Mouse (Mus musculus): ENCODE measurements around the gene Hmgb4. TPM values are rescaled to one million over a fixed set of nuclear protein-coding genes. Genes with fewer than 3 reads are reported as not detected.
A peak's percentile ranks its signal among the peaks of the same experiment; 100 is the strongest.

Hmgb4 gene
- total and polyA plus RNA-seq, 3 experiments = not detected

DNA sequence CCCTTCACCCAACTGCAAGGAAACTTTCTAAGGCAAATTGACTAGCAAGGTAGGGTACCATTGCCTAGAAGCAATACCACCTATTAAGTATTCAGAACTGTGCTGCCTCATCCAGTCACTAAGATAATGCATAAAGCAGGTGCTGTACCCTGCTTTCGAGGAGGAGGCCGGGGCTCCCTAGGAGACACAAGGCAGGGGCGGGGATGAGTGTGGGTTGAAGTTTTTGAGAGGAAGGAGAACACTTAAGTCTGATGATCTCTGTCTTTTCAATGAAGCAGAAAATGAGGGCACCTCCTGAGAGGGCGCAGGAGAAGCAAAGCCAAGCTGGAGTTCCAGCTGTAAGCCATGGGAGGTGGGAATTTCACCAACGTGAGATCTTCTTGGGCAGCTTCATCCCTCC, 1.5 kb downstream of the Hmgb4 start:
- no peak overlapping the region for H3K4me2 ChIP-seq (ENCODE audit: insufficient read depth, low read depth, poor library complexity, severe bottlenecking)
- in situ Hi-C loops (cut with MboI; ENCODE audit: low pct_ligation_motif_present, low pct_unique_long_range_greater_than_20kb, low sequenced_read_pairs) (no loop called here), dilution Hi-C loops (cut with MboI; ENCODE audit: extremely low pct_ligation_motif_present, extremely low pct_unique_long_range_greater_than_20kb, low sequenced_read_pairs) (no loop called here)
- H3K27ac ChIP-seq (ENCODE audit: insufficient read depth, low read depth) = no peak overlapping the region
- H3K27me3 ChIP-seq (replicated peaks) = no peaks in the 10 kb centered on the region
- no peak overlapping the region for H3K4me3 ChIP-seq (replicated peaks in 1 of 3; ENCODE audit: low read depth in 2 of 3, low read length in 2 of 3, poor library complexity in 1 of 3)
- TF ChIP-seq USF1 (IDR thresholded peaks at IDR 0.05; ENCODE audit: low read depth, low read length) = no peak
- TF ChIP-seq MYC (IDR thresholded peaks at IDR 0.05; ENCODE audit: low read depth, low read length) = no peak
- TF ChIP-seq IRF4 (IDR thresholded peaks at IDR 0.05; ENCODE audit: low read depth, low read length) = no peak
- TF ChIP-seq MAZ (IDR thresholded peaks at IDR 0.05; ENCODE audit: low read depth, low read length) = no peak
- TF ChIP-seq SMC3 (IDR thresholded peaks at IDR 0.05; ENCODE audit: low read depth, low read length) = no peak
- TF ChIP-seq JUN (IDR thresholded peaks at IDR 0.05; ENCODE audit: insufficient read depth, low read depth, low read length) = no peak
- no peak for TF ChIP-seq TBP (conservative IDR thresholded peaks at IDR 0.05; ENCODE audit: low read depth, low read length)
- no peak for TF ChIP-seq RAD21 (IDR thresholded peaks at IDR 0.05; ENCODE audit: low read depth, low read length)
- no peak for TF ChIP-seq ETS1 (conservative IDR thresholded peaks at IDR 0.05; ENCODE audit: low read depth, low read length)
- no peak for TF ChIP-seq RCOR1 (conservative IDR thresholded peaks at IDR 0.05; ENCODE audit: low read depth, low read length)
- TF ChIP-seq POLR2AphosphoS2 (IDR thresholded peaks at IDR 0.05; ENCODE audit: low read depth, low read length) = no peak
- H3K36me3 ChIP-seq (replicated peaks in 1 of 2; ENCODE audit: control insufficient read depth in 1 of 2, insufficient read depth in 1 of 2, low read length in 1 of 2) = no peaks in the 10 kb centered on the region
- no peaks in the 10 kb centered on the region for H3K4me1 ChIP-seq (ENCODE audit: control insufficient read depth in 1 of 2, insufficient read depth in 2 of 2)
- peaks cover 85% of the 10 kb centered on the region for H3K9me3 ChIP-seq (replicated peaks; ENCODE audit: low read length)
- H3K9ac ChIP-seq (ENCODE audit: insufficient read depth, low read depth) = no peak overlapping the region
- no peak for DNase-seq (ENCODE audit: extremely low read depth)
- H3K79me2 ChIP-seq (replicated peaks; ENCODE audit: control insufficient read depth, extremely low read depth, insufficient read depth, poor library complexity, severe bottlenecking) = no peaks in the 10 kb centered on the region

DNA sequence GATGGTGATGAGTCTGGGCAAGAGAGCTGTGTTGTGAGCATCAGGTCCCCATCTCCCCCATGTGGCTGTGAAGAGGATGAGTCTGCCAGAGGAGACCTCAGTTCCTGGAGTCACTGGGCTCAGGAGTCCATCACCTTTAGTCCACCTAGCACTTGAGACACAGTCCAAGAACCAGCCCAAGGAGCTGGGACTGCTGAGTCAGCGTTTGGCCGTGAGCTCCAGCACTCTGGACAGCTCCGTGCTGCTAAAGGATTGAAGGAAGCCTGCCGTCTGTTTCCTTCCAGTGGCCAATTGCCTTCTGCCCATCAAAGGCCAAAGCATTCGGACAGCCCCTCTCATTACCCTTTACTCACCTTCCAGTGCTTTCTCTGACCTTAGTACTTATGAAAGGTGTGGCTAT, 12.1 kb downstream of the Hmgb4 start:
- Histone ChIP-seq H3K9ac (ENCODE audit: insufficient read depth, low read depth) (no peak overlapping the region), H3K4me2 (ENCODE audit: insufficient read depth, low read depth, poor library complexity, severe bottlenecking) (no peak overlapping the region), H3K79me2 (replicated peaks; ENCODE audit: control insufficient read depth, extremely low read depth, insufficient read depth, poor library complexity, severe bottlenecking) (no peaks in the 10 kb centered on the region), H3K4me1 (ENCODE audit: control insufficient read depth in 1 of 2, insufficient read depth in 2 of 2) (no peaks in the 10 kb centered on the region), H3K36me3 (replicated peaks in 1 of 2; ENCODE audit: control insufficient read depth in 1 of 2, insufficient read depth in 1 of 2, low read length in 1 of 2) (no peaks in the 10 kb centered on the region), H3K9me3 (replicated peaks; ENCODE audit: low read length) (peaks cover 94% of the 10 kb centered on the region), H3K4me3 (replicated peaks in 1 of 3; ENCODE audit: low read depth in 2 of 3, low read length in 2 of 3, poor library complexity in 1 of 3) (no peak overlapping the region), H3K27me3 (replicated peaks) (no peaks in the 10 kb centered on the region), H3K27ac (ENCODE audit: insufficient read depth, low read depth) (no peak overlapping the region)
- DNase-seq (ENCODE audit: extremely low read depth) = no peak
- TF ChIP-seq ZNF384 (IDR thresholded peaks at IDR 0.05; ENCODE audit: low read depth, low read length) (no peak), MAFK (IDR thresholded peaks at IDR 0.05; ENCODE audit: insufficient replicate concordance, low read length) (0 out of 2 replicates have a peak, but pooled peaks have one; percentile 18)
- dilution Hi-C loops (cut with MboI; ENCODE audit: extremely low pct_ligation_motif_present, extremely low pct_unique_long_range_greater_than_20kb, low sequenced_read_pairs) (no loop called here), in situ Hi-C loops (cut with MboI; ENCODE audit: low pct_ligation_motif_present, low pct_unique_long_range_greater_than_20kb, low sequenced_read_pairs) (no loop called here)

DNA sequence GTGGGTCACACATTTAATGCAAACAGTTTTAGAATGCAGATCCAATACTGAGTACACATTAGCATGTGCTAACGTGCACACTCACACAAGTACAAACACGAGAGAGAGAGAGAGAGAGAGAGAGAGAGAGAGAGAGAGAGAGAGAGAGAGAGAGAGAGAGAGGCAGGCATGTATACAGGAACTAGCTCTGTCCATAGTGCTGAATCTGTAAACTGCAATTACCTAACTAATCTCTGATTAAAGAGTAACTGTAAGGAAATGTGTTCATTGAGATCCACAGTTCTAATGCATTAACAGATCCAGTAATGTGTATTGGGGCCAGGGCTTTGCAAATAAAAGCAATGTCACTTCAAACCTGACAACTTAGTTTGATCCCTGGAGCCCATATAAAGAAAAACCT, 15.6 kb downstream of the Hmgb4 start:
- no peak for DNase-seq (ENCODE audit: extremely low read depth)
- Histone ChIP-seq H3K4me2 (ENCODE audit: insufficient read depth, low read depth, poor library complexity, severe bottlenecking) (no peak overlapping the region), H3K9ac (ENCODE audit: insufficient read depth, low read depth) (no peak overlapping the region), H3K4me3 (replicated peaks in 1 of 3; ENCODE audit: low read depth in 2 of 3, low read length in 2 of 3, poor library complexity in 1 of 3) (no peak overlapping the region), H3K79me2 (replicated peaks; ENCODE audit: control insufficient read depth, extremely low read depth, insufficient read depth, poor library complexity, severe bottlenecking) (no peaks in the 10 kb centered on the region), H3K9me3 (replicated peaks; ENCODE audit: low read length) (peaks cover 89% of the 10 kb centered on the region), H3K36me3 (replicated peaks in 1 of 2; ENCODE audit: control insufficient read depth in 1 of 2, insufficient read depth in 1 of 2, low read length in 1 of 2) (no peaks in the 10 kb centered on the region), H3K4me1 (ENCODE audit: control insufficient read depth in 1 of 2, insufficient read depth in 2 of 2) (no peaks in the 10 kb centered on the region), H3K27ac (ENCODE audit: insufficient read depth, low read depth) (no peak overlapping the region), H3K27me3 (replicated peaks) (no peaks in the 10 kb centered on the region)
- in situ Hi-C loops (cut with MboI; ENCODE audit: low pct_ligation_motif_present, low pct_unique_long_range_greater_than_20kb, low sequenced_read_pairs) = no loop called here
- no peak for TF ChIP-seq TBP (conservative IDR thresholded peaks at IDR 0.05; ENCODE audit: low read depth, low read length)
- TF ChIP-seq GABPA (IDR thresholded peaks at IDR 0.05; ENCODE audit: insufficient replicate concordance, low read depth, low read length) = no peak
- TF ChIP-seq SMC3 (IDR thresholded peaks at IDR 0.05; ENCODE audit: low read depth, low read length) = no peak
- TF ChIP-seq ZC3H11A (IDR thresholded peaks at IDR 0.05; ENCODE audit: low read depth, low read length) = no peak
- TF ChIP-seq KAT2A (IDR thresholded peaks at IDR 0.05; ENCODE audit: insufficient replicate concordance, low read length) = no peak
- no peak for TF ChIP-seq CHD2 (IDR thresholded peaks at IDR 0.05; ENCODE audit: low read length)
- dilution Hi-C loops (cut with MboI; ENCODE audit: extremely low pct_ligation_motif_present, extremely low pct_unique_long_range_greater_than_20kb, low sequenced_read_pairs) = no loop called here
